Mouse (Mus musculus): ENCODE data around the gene Trpm3.

DNA sequence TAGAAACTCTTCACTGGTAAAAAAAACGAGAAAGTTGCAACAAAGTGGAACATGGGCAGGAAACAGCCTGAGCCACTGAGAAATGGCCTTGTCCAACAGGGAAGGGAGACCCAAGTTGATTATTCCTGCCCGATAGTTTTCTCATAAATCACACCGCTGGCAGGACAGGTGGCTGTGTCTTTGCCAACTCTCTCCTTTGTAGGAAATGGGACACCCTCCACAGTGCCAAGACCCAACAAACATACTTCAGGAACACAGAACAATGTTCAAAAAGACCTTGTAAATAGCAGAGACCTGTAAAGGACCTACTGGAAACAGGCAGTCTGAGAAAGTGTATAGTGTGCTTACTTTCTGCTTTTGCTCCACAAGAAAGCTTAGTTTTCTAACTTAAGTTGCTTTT is 490.0 kb downstream of the Trpm3 start:
- no peak for TF ChIP-seq CTCF (IDR thresholded peaks at IDR 0.05; ENCODE audit: control insufficient read depth, insufficient read depth, insufficient read length)
- no peak for TF ChIP-seq MYOD1 (IDR thresholded peaks at IDR 0.05; ENCODE audit: control insufficient read depth, insufficient read length, low read depth)
- no peak for TF ChIP-seq MYOG (IDR thresholded peaks at IDR 0.05; ENCODE audit: control insufficient read depth, extremely low read depth, insufficient read length)
- TF ChIP-seq CEBPB (IDR thresholded peaks at IDR 0.05; ENCODE audit: low read depth), result no peak
- TF ChIP-seq USF1 (IDR thresholded peaks at IDR 0.05; ENCODE audit: low read depth), result no peak
